Mouse (Mus musculus) neural tube, embryonic 15.5 days (tissue): ENCODE results near the gene Car10. TPM values are rescaled to one million over a fixed set of nuclear protein-coding genes. Genes with fewer than 3 reads are reported as not detected.
A peak's percentile ranks its signal among the peaks of the same experiment; 100 is the strongest.

Source experiments
- ATAC-seq: fragments of 200-750 bp; cut with Nextera tagmentation; 2 replicates; pipeline ENCODE4 v1.8.0; 2017; ENCODE audit warnings: mild to moderate bottlenecking, moderate TSS enrichment, moderate library complexity; ENCODE audit not compliant: low FRiP score
- H3K27ac ChIP-seq: fragments of 300-500 bp; sonication (generic); replicated peaks from 2 replicates; pipeline ENCODE4 v1.5.1; 2015; ENCODE audit warnings: mild to moderate bottlenecking, inconsistent platforms
- H3K27me3 ChIP-seq: fragments of 300-500 bp; sonication (generic); replicated peaks from 2 replicates; pipeline ENCODE4 v1.6.1; 2015; ENCODE audit warnings: inconsistent platforms
- H3K36me3 ChIP-seq: fragments of 300-500 bp; sonication (generic); 2 replicates; pipeline ENCODE4 v1.6.1; 2015; ENCODE audit warnings: inconsistent platforms
- H3K4me1 ChIP-seq: fragments of 300-500 bp; sonication (generic); 2 replicates; pipeline ENCODE4 v1.6.1; 2015; ENCODE audit warnings: inconsistent platforms
- H3K4me2 ChIP-seq: fragments of 300-500 bp; sonication (generic); 2 replicates; pipeline ENCODE4 v1.6.1; 2015; ENCODE audit warnings: inconsistent platforms, mild to moderate bottlenecking, moderate library complexity
- H3K4me3 ChIP-seq: fragments of 300-500 bp; sonication (generic); replicated peaks from 2 replicates; pipeline ENCODE4 v1.5.1; 2015; ENCODE audit warnings: mild to moderate bottlenecking, inconsistent platforms
- H3K9ac ChIP-seq: fragments of 300-500 bp; sonication (generic); replicated peaks from 2 replicates; pipeline ENCODE4 v1.6.1; 2015; ENCODE audit warnings: mild to moderate bottlenecking, inconsistent platforms
- H3K9me3 ChIP-seq: fragments of 300-500 bp; sonication (generic); replicated peaks from 2 replicates; pipeline ENCODE4 v1.6.1; 2016; ENCODE audit warnings: inconsistent platforms
- WGBS: fragments of 180-500 bp; shearing (Covaris S2); methylation state at CpG from one replicate; pipeline ENCODE4 v1.1.7; 2015; ENCODE audit warnings: mixed read lengths; 5-methylcytosine and 5-hydroxymethylcytosine counted together
- polyA plus RNA-seq: library from polyadenylated mRNA; unstranded; fragments of >200 nt; fragmentation: Nextera tagmentation; extraction: Ambion mirVana; gene quantifications from 2 replicates; pipeline ENCODE4 v1.2.1, GENCODE M21; 2015

The Car10 gene
- polyA plus RNA-seq, 1 experiment from 2014 or later: 69.1 TPM

DNA sequence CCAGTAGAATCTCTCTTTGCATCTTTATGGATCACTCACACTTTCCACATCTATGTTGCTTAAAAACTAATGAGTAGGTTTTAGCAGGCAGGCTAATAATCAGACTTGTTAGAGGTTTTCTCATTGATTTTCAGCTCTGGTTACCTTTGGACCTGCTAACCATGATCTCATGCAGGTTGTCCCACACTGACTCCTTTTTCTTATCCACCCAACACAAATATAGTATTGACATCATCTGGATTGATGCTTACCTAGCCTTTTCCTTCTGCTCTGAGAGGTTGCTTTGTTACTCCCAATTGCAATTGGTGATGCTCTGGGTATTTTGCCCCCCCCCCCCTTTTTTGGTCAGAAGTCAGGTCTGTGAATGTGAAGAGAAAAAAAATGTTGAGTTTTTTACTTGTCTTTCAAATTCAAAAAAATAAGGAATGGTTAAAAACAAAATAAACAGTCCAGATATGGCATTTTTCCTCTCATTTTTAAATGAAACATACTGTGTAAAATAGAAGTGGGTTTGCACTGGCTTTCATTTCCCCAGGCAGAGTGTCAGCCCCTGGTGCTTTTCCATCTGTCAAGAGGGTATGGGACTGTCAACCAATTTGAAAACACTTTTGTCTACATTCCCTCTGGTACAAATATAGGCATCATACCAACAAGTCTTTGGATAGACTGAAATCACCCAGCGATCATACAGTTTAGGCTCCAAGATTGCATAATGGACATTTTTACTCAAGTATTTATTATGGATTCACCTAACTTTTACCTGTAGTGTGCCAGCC, 75.9 kb downstream of the Car10 start:
- Histone ChIP-seq H3K9me3 (no peaks in the 10 kb centered on the region), H3K4me1 (no peaks in the 10 kb centered on the region), H3K27ac (no peak overlapping the region), H3K27me3 (no peaks in the 10 kb centered on the region), H3K9ac (no peak overlapping the region), H3K4me2 (no peak overlapping the region), H3K36me3 (no peaks in the 10 kb centered on the region), H3K4me3 (no peak overlapping the region)
- 95% methylated on average over 1 of the region's 1 CpGs for WGBS
- no peak for ATAC-seq

DNA sequence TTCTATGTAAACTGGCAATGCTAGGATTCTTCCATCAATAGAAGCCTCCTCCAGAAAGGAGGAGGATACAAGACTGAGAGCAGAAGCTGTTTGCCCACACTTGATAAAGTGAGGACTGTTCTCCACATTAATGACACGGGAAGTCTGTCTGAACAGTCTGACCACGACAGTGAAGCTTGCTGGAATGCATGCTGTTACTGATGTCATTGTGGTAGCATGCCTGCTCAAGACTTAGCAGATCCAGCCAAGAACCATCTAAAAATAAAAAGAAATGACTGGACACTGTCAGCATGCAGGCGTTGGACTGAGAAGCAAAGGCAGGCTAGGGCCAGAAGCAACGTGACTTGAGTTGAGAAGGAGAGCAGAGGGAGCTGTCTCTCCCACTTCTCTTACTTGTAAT, 87.6 kb downstream of the Car10 start:
- no peak overlapping the region for H3K9ac ChIP-seq
- no peaks in the 10 kb centered on the region for H3K36me3 ChIP-seq
- no peaks in the 10 kb centered on the region for H3K27me3 ChIP-seq
- WGBS: 81% methylated on average over 4 of the region's 4 CpGs
- ATAC-seq: no peak
- no peaks in the 10 kb centered on the region for H3K4me1 ChIP-seq
- no peak overlapping the region for H3K4me3 ChIP-seq
- H3K4me2 ChIP-seq: no peak overlapping the region
- H3K9me3 ChIP-seq: no peaks in the 10 kb centered on the region
- H3K27ac ChIP-seq: no peak overlapping the region

DNA sequence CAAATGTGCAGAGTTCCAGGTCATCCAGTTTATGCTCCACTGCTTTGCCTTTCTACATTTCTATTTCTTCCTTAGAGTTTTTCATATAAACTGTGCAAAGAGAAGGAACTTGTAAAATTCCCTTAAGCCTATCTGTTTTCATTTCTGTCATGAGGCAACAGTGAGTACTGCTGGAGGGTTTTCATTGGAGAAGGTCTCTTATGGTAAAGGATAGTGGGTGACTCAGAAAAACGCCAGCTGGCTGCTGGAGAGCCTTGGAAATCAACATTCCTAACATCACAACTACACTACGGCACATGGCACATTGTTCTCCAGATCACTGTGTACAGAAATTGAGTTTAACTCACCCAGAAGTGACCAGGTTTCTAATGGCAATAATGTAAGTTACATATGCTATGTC, 88.3 kb downstream of the Car10 start:
- 78% methylated on average over 2 of the region's 2 CpGs for WGBS
- ATAC-seq: no peak
- no peaks in the 10 kb centered on the region for H3K27me3 ChIP-seq

DNA sequence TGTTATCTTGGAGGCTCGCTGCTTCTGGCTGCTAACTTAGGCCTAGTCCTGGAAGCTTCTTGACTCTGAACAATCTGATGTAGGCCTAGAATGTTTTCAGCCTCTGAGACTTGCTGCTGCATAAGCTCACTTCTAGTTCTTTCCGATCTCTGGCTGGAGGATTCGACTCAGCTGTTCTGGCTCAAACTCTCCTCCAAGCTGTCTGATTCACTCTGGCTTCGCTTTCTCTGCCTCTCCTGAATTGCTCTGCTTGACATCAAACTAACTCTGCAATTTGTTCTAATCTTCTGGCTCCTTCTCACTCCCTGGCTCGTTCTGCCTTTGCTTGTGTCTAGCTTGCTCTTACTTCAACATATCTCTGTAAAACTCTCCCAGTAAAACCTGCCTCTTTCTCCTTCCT, 90.8 kb downstream of the Car10 start:
- Histone ChIP-seq H3K36me3 (no peaks in the 10 kb centered on the region), H3K27me3 (no peaks in the 10 kb centered on the region), H3K4me3 (no peak overlapping the region), H3K4me2 (no peak overlapping the region), H3K27ac (no peak overlapping the region), H3K9me3 (no peaks in the 10 kb centered on the region), H3K9ac (no peak overlapping the region), H3K4me1 (no peaks in the 10 kb centered on the region)
- ATAC-seq: no peak
- 87% methylated on average over 5 of the region's 5 CpGs for WGBS

More for the DNA sequence above, 88.3 kb downstream of the Car10 start:
- no peak overlapping the region for H3K9ac ChIP-seq
- H3K36me3 ChIP-seq: no peaks in the 10 kb centered on the region
- no peak overlapping the region for H3K27ac ChIP-seq
- H3K4me1 ChIP-seq: no peaks in the 10 kb centered on the region
- no peak overlapping the region for H3K4me2 ChIP-seq
- no peaks in the 10 kb centered on the region for H3K9me3 ChIP-seq
- no peak overlapping the region for H3K4me3 ChIP-seq

DNA sequence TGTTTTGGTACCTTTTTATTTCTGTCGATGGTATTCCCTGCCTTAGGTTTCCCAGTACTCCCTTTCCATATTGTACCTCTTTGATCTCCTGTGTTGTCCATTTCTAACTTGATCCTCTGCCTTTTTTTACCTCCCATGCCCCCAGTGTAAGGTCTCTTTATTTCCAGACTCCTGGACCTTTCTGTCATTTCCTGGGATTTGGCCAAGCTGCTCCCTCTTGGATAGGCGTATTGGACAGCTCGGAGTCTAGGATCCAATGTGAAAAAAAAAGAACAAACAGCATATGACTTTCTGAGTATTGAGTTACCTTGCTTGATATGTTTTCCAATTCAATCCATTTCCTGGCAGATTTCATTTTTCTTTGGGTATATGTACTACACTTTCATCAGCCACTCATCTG, 102.2 kb downstream of the Car10 start:
- Histone ChIP-seq H3K4me1 (no peaks in the 10 kb centered on the region), H3K9me3 (no peaks in the 10 kb centered on the region), H3K4me2 (no peak overlapping the region), H3K9ac (no peak overlapping the region), H3K27me3 (no peaks in the 10 kb centered on the region), H3K4me3 (no peak overlapping the region), H3K36me3 (no peaks in the 10 kb centered on the region), H3K27ac (no peak overlapping the region)
- WGBS: 98% methylated on average over 3 of the region's 3 CpGs
- ATAC-seq: no peak

DNA sequence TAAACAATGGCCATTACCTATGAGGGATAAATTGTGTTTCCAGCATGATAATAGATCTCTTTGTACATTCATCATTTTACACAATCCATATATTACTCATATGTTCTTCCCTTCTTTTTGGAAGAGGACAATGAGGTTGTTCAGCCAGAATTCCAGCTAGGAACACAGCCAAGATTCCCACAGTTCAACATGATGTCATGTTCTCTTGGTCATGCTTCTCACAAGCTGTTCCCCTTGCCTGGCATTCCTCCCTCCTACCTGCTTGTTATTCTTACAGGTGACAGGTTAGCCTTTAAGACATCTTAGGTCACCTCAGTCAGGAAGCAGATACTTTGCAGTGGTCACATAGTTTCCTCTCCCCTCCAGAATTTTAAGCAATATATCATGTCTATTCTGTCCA, 119.6 kb downstream of the Car10 start:
- no peak overlapping the region for H3K4me3 ChIP-seq
- no peak for ATAC-seq
- H3K4me1 ChIP-seq: no peaks in the 10 kb centered on the region
- H3K27ac ChIP-seq: no peak overlapping the region
- no peaks in the 10 kb centered on the region for H3K9me3 ChIP-seq
- H3K36me3 ChIP-seq: no peaks in the 10 kb centered on the region
- H3K9ac ChIP-seq: no peak overlapping the region
- H3K27me3 ChIP-seq: no peaks in the 10 kb centered on the region
- no peak overlapping the region for H3K4me2 ChIP-seq

DNA sequence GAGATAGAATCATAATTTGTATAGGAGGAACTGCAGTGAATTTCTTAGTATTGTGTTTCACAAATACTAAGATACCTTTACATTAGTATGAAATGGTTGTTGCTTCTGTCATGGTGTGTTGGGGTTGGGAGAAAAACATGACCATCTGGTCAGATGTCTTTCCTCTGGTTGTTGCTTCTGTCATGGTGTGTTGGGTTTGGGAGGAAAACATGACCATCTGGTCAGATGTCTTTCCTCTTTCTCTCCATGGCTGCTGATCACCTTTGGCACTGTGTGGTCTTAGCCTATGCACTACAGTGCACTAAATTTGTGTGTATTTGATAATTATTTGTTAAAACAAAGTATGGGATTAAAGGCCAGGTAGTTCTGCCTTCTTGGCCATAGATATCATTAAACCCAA, 132.2 kb downstream of the Car10 start:
- no peaks in the 10 kb centered on the region for H3K9me3 ChIP-seq
- ATAC-seq: no peak
- H3K9ac ChIP-seq: no peak overlapping the region
- no peaks in the 10 kb centered on the region for H3K36me3 ChIP-seq
- H3K27me3 ChIP-seq: no peaks in the 10 kb centered on the region
- H3K4me3 ChIP-seq: no peak overlapping the region
- no peaks in the 10 kb centered on the region for H3K4me1 ChIP-seq
- no peak overlapping the region for H3K27ac ChIP-seq
- no peak overlapping the region for H3K4me2 ChIP-seq

DNA sequence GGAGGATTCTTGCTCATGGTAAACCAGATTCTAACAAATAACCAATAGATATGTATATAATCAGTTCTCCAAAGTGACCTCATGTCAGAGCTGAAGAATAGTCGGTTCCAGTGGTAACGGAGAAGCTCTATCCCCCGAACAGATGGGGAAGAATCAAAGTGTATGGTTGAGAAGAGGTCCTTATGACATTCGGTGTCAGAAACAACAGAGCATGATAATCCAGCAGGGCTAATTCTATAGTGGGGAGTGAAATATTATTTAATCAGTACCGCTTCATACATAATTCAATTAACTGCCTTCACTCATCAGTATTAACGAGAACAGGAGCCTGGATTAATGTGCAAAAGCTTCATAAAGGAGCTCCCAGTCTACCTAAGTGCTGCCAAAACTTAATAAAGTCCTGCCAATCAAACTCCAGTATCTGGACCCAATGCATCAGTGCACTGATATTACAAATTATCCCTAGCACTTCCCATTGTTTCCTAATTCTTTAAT, 152.0 kb downstream of the Car10 start:
- no peaks in the 10 kb centered on the region for H3K36me3 ChIP-seq
- 61% methylated on average over 6 of the region's 6 CpGs for WGBS
- no peak for ATAC-seq
- H3K4me3 ChIP-seq: no peak overlapping the region
- no peak overlapping the region for H3K9ac ChIP-seq
- no peak overlapping the region for H3K27ac ChIP-seq
- H3K4me1 ChIP-seq: no peaks in the 10 kb centered on the region
- H3K9me3 ChIP-seq: no peaks in the 10 kb centered on the region
- no peak overlapping the region for H3K4me2 ChIP-seq
- no peaks in the 10 kb centered on the region for H3K27me3 ChIP-seq

DNA sequence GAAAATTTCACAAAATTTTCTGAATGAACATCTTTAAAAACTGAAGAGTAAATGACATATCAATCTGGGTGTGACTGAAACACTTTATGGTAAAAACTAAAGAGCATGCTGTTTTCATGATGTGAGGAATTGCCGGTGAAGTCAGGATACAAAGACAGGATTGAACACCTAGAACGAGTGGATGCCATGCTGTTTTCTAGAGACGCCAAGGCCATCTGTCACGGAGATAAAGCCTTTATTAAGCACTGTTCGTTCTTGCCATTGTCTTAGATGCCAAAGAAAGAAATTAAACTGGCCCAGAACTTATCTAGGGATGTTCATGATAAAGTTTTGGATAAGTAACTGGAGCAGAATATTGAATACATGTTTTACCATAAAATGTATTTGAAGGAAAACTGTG, 153.9 kb downstream of the Car10 start:
- 68% methylated on average over 5 of the region's 5 CpGs for WGBS
- H3K36me3 ChIP-seq: no peaks in the 10 kb centered on the region
- H3K4me1 ChIP-seq: no peaks in the 10 kb centered on the region
- no peak overlapping the region for H3K27ac ChIP-seq
- no peak for ATAC-seq
- H3K4me3 ChIP-seq: no peak overlapping the region
- no peak overlapping the region for H3K9ac ChIP-seq
- no peaks in the 10 kb centered on the region for H3K27me3 ChIP-seq
- H3K9me3 ChIP-seq: no peaks in the 10 kb centered on the region
- no peak overlapping the region for H3K4me2 ChIP-seq

DNA sequence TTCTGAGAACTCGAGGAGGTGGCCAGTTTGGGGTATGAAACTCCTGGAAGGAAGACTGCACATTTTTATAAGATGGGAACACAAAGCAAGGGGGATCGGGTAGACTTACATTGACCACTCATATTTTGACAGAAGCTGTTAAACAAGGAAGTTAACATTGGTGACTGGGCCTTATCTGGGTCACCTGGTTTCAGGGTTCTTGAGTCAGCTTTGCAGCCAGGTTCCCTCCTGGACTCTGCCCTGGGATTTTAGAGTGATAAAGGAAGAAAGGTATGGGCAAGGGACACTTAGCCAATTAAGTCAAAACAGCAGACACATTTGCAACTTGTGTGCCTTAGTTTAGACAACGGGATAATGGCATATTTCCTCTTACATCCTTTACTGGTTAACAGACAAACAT, 166.2 kb downstream of the Car10 start:
- WGBS: 84% methylated on average over 3 of the region's 3 CpGs
- Histone ChIP-seq H3K27me3 (no peaks in the 10 kb centered on the region), H3K9ac (no peak overlapping the region), H3K36me3 (no peaks in the 10 kb centered on the region), H3K27ac (no peak overlapping the region), H3K9me3 (no peaks in the 10 kb centered on the region), H3K4me2 (no peak overlapping the region), H3K4me3 (no peak overlapping the region), H3K4me1 (no peaks in the 10 kb centered on the region)
- ATAC-seq: no peak

DNA sequence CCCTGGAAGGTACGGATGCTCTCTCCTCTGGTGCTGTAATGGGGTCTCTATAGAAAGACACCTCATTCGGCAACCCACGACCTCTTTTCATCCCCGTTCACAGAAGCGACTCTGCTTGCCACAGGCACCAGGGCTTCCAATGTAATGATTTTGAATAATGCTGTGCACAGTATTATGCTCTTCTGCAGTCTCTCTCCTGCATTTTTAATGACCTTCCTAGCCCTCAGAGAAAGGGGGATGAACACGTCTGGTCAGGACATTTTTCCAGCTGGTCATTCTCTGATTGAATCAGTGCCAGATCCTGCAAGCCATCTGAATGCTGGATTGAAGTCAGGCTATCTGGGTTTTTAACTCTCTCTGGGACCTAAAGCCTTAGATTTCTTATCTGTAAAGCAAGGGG, 174.2 kb downstream of the Car10 start:
- Histone ChIP-seq H3K4me3 (no peak overlapping the region), H3K9ac (no peak overlapping the region), H3K27me3 (no peaks in the 10 kb centered on the region), H3K4me1 (peaks cover 24% of the 10 kb centered on the region), H3K27ac (peak overlapping the region; percentile 33; the same call in 1 of the 2 replicates), H3K9me3 (no peaks in the 10 kb centered on the region), H3K36me3 (no peaks in the 10 kb centered on the region), H3K4me2 (peak overlapping the region; percentile 3; the same call in 1 of the 2 replicates)
- WGBS: 25% methylated on average over 6 of the region's 6 CpGs
- ATAC-seq: no peak

DNA sequence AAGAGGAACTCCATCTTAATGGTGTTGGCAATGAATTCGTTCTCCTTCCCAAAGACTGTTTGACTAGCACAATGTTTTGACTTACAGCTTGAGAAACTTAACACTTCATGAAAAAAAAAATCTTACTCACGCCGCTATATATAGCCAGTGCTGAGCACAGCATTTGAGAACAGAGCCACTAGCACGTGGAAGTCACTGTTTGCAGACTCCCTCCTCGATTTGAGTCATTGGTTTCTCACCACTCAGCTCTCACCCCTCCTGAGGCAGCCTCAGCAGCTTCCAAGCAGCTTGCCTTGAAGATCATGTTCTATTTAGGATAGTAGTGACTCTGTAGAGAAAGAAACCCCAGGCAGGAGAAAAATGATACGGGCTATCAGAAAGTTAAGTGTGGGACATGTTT, 176.1 kb downstream of the Car10 start:
- ATAC-seq: no peak
- H3K9me3 ChIP-seq: no peaks in the 10 kb centered on the region
- H3K4me3 ChIP-seq: no peak overlapping the region
- H3K4me1 ChIP-seq: peaks cover 24% of the 10 kb centered on the region
- H3K27ac ChIP-seq: no peak overlapping the region
- no peaks in the 10 kb centered on the region for H3K36me3 ChIP-seq
- H3K9ac ChIP-seq: no peak overlapping the region
- WGBS: 64% methylated on average over 6 of the region's 6 CpGs
- H3K27me3 ChIP-seq: no peaks in the 10 kb centered on the region
- H3K4me2 ChIP-seq: no peak overlapping the region
